Mouse (Mus musculus): ENCODE data around the gene C130074G19Rik. TPM values are rescaled to one million over a fixed set of nuclear protein-coding genes. Genes with fewer than 3 reads are reported as not detected.

The C130074G19Rik gene
- polyA plus RNA-seq (2015; fragmentation: Illumina TruSeq; extraction: RNeasy Lipid Tissue Mini Kit (QIAGEN cat#74804); ENCODE audit: low read depth, low replicate concordance), result 32.1 TPM

DNA sequence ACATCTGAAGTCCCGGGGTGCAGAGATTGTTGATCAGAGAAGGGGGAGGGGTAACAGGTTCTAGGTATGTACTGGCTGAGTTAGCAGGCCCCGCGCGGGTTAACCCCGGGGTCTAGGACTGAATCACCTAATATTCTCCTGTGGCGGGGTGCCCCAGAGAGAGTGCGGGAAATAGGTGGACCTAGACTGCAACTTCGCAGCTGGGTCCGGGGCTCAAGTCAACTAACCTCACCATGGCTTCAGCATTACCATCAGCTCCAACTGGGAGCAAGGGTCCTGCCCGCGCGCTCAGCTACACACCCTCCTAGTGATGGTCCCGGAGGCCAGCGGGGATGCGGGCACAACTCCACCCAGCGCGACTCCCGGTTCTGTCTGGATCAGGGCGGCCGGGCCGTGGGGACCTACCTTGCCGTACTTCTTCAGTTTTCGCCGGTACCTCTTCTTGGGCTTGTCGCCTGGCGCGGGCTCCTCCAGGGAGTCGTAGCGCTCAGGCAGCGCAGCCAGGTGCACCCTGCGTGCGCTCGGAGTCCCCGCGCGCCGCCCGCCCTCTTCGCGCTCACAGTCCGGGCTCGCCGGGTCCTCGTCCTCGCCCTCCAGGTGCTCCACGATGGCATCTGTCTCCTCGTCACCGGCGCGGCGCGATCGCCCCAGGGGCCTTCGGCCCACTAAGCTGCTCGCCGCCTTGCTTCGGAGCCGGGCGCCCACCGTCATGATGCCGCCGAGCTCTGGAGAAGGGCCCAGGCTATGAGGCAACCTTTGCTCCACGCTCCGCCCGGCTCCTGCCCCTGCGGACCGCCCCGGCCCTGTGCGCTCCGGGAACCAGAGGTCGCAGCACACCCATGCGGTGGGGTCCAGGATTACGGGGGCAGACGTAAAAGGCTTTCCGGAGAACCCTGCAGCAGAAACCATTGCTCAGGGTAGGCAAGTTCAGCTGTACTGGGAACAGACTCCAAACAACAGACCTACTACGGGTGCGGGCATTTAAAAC is at the start of gene C130074G19Rik:
Gene C130074G19Rik, minus strand, starts transcription at position 938 of the 988 bp plus-strand sequence.

DNA sequence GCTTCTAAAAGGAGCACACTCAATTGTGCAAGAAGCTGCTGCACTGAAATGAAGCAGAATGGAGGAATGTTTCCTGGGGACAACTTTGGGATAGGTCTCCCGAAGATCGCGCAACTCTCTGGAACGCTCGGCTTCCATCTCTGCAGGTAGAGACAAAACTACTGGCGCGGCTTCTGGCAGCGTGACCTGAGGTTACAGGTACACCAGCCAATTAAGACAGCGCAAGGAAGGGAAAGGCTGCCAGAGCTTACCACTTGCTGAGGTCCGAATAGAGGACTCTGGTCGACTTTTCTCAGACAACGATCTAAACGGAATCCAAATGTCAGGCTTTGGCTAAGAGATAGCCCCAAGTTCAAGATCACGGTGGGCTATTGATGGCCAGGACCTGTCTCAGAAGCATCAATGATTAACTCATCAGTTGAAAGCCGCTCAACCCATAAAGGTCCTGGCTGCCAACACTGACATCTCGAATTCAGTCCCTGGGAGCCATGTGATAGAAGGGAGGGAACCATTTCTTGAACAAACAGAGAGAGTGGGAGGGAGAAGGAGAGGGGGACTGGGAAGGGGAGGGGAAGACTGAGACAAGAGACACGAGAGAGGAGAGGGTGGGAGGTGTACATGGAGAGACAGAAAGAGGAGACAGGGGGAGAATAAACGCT is 36.8 kb downstream of the C130074G19Rik start, which contains the start of gene Marc2:
Gene Marc2, minus strand, starts transcription at position 360 of the 659 bp plus-strand sequence.

Other genes with a start within 250 kb of the C130074G19Rik start
- gene Hlx, start 150.6 kb downstream of the C130074G19Rik start, polyA plus RNA-seq (2015; fragmentation: Illumina TruSeq; extraction: RNeasy Lipid Tissue Mini Kit (QIAGEN cat#74804); ENCODE audit: low read depth, low replicate concordance), result 0.30 TPM
- not detected for gene Marc1, start 71.9 kb downstream of the C130074G19Rik start, polyA plus RNA-seq (2015; fragmentation: Illumina TruSeq; extraction: RNeasy Lipid Tissue Mini Kit (QIAGEN cat#74804); ENCODE audit: low read depth, low replicate concordance)
- 127 TPM for gene Marc2, start 36.8 kb downstream of the C130074G19Rik start, polyA plus RNA-seq (2015; fragmentation: Illumina TruSeq; extraction: RNeasy Lipid Tissue Mini Kit (QIAGEN cat#74804); ENCODE audit: low read depth, low replicate concordance)
- gene Mark1, start 116.4 kb upstream of the C130074G19Rik start, polyA plus RNA-seq (2015; fragmentation: Illumina TruSeq; extraction: RNeasy Lipid Tissue Mini Kit (QIAGEN cat#74804); ENCODE audit: low read depth, low replicate concordance), result 53.9 TPM

Data from brain, adult 10 weeks (tissue).